Mouse (Mus musculus): Measurements from ENCODE around the gene Zbtb8b.

DNA sequence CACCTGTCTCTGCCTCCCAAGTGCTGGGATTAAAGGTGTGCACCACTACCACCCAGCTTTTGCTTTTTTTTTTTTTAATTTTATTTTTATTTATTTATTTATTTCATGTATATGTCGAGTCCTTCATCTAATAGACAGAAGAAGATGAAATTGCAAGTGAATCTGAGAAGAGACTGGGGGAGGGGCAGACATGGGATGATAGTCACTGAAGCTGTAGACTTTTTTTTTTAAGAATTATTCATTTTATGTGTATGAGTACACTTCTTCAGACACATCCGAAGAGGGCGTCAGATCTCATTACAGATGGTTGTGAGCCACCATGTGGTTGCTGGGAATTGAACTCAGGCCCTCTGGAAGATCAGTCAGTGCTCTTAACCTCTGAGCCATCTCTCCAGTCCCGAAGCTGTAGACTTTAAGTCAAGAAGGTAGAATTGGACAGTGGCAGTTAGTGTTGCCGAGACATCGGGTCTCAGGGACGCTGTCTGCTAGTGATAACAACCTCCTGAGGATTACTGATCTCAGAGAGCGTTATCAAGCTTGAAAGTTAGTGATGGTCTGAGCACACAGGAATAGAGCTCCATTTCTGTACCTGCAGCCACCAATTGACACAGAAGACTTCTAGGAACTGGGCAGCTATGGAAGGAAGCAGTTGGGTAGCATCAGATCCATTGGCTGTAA, 54.2 kb downstream of the Zbtb8b start:
- TF ChIP-seq CTCF (IDR thresholded peaks at IDR 0.05 in 2 of 3, conservative IDR thresholded peaks at IDR 0.05 in 1 of 3; ENCODE audit: control insufficient read depth in 1 of 3, insufficient read depth in 1 of 3, low read depth in 2 of 3, low read length in 3 of 3, poor library complexity in 1 of 3, severe bottlenecking in 1 of 3): no peak; a peak in 1 of 6 replicates
- 0 out of 2 replicates have a peak, but pooled peaks have one; percentile 27 for TF ChIP-seq MAZ (IDR thresholded peaks at IDR 0.05; ENCODE audit: low read depth, low read length)
- peak; percentile 89 for TF ChIP-seq TCF12 (IDR thresholded peaks at IDR 0.05; ENCODE audit: low read depth, low read length)
- no peak for TF ChIP-seq POLR2A (IDR thresholded peaks at IDR 0.05; ENCODE audit: control insufficient read depth in 1 of 2, insufficient read depth in 1 of 2, low read depth in 1 of 2, low read length in 2 of 2, poor library complexity in 1 of 2)
- TF ChIP-seq USF1 (IDR thresholded peaks at IDR 0.05; ENCODE audit: low read depth, low read length): no peak
- TF ChIP-seq UBTF (IDR thresholded peaks at IDR 0.05; ENCODE audit: borderline replicate concordance, insufficient read depth, low read depth, low read length): no peak
- TF ChIP-seq POLR2AphosphoS2 (IDR thresholded peaks at IDR 0.05; ENCODE audit: low read length): no peak
- no peak for TF ChIP-seq ZKSCAN1 (IDR thresholded peaks at IDR 0.05; ENCODE audit: low read depth, low read length)
- no peak for TF ChIP-seq CHD2 (IDR thresholded peaks at IDR 0.05; ENCODE audit: low read length)
- no peak for TF ChIP-seq GABPA (IDR thresholded peaks at IDR 0.05; ENCODE audit: low read depth, low read length)

Data from MEL (cell line).